Mouse (Mus musculus) E14TG2a.4 (cell line): ENCODE results near the gene Foxo3.

Experiments
- CTCF ChIP-seq: conservative IDR thresholded peaks from 2 replicates; pipeline ENCODE4 v1.5.1; 2014; ENCODE audit warnings: low read length
- POU5F1 ChIP-seq: IDR thresholded peaks from 2 replicates; pipeline ENCODE4 v1.6.1; 2014; ENCODE audit warnings: low read length, borderline replicate concordance

- TF ChIP-seq CTCF = no peak
- TF ChIP-seq POU5F1 = no peak
Measured at GRCm38 (mm10) chr10:42238296-42238695, 38.3 kb downstream of the Foxo3 start.
